Mouse (Mus musculus): ENCODE measurements around the gene Txndc8. TPM values are rescaled to one million over a fixed set of nuclear protein-coding genes. Genes with fewer than 3 reads are reported as not detected.
A peak's percentile ranks its signal among the peaks of the same experiment; 100 is the strongest.

Txndc8 gene
- polyA plus RNA-seq, 1 experiment from 2014 or later = not detected

DNA sequence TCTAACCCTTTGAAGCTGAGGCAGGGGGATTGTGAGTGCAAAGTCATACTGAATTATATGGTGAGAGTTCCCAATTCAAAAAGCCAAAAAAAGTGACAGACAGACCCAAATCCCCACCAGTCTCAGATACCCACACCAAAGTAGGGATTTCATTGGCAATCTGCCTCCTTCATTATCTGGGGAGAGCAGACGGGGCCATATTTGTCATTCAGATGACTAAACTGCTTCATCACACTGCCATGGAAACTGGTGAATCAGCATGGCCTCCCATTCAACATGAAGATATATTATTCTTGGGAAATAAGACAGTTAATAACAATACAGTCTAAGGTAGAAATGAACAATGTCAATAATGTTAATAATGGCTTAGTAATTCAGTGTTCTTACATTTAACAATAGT, 44.8 kb downstream of the Txndc8 start:
- ATAC-seq (ENCODE audit: low read depth) = no peak
- Histone ChIP-seq H3K9me3 (ENCODE audit: control insufficient read depth, low read length) (no peaks in the 10 kb centered on the region), H3K36me3 (ENCODE audit: control insufficient read depth, insufficient read depth, low read length) (no peaks in the 10 kb centered on the region), H3K4me2 (ENCODE audit: low read depth, low read length) (no peak overlapping the region), H3K27ac (ENCODE audit: low read depth, low read length) (no peak overlapping the region), H3K27me3 (ENCODE audit: control insufficient read depth, insufficient read depth, low read length) (no peaks in the 10 kb centered on the region), H3K4me1 (ENCODE audit: control insufficient read depth, insufficient read depth, low read length) (no peaks in the 10 kb centered on the region), H3K4me3 (ENCODE audit: low read depth, low read length) (no peak overlapping the region), H3K9ac (replicated peaks; ENCODE audit: low read depth, low read length) (no peak overlapping the region)
- WGBS = 15% methylated on average over 1 of the region's 1 CpGs

DNA sequence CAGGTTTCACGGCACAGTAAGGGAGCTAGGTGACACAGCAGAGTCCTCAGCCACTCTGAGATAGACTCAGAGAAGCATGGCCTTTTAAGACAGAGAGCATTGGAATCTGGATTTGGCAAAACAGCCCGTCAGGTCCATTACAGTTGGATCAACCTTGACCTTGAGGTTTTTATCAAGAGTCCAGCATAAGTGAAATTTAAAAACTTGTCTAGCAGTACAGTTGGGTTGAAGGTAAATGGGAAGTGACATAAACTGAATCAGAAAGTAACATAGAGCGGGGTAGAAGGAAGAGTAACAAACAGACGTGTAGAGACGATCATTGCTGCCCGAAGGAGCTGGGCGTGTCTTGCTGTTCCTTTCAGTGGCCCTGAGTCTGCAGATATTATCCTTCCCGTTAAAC, 49.9 kb downstream of the Txndc8 start:
- Histone ChIP-seq H3K4me3 (ENCODE audit: low read depth, low read length) (no peak overlapping the region), H3K27me3 (ENCODE audit: control insufficient read depth, insufficient read depth, low read length) (no peaks in the 10 kb centered on the region), H3K9ac (replicated peaks; ENCODE audit: low read depth, low read length) (no peak overlapping the region), H3K4me2 (ENCODE audit: low read depth, low read length) (no peak overlapping the region), H3K36me3 (ENCODE audit: control insufficient read depth, insufficient read depth, low read length) (no peaks in the 10 kb centered on the region), H3K4me1 (ENCODE audit: control insufficient read depth, insufficient read depth, low read length) (peaks cover 15% of the 10 kb centered on the region), H3K9me3 (ENCODE audit: control insufficient read depth, low read length) (no peaks in the 10 kb centered on the region), H3K27ac (ENCODE audit: low read depth, low read length) (no peak overlapping the region)
- 84% methylated on average over 8 of the region's 8 CpGs for WGBS
- no peak for ATAC-seq (ENCODE audit: low read depth)

GRCm38 (mm10) chr4:57958098-57958497, 50.8 kb downstream of the Txndc8 start:
- Histone ChIP-seq H3K4me1 (ENCODE audit: control insufficient read depth, insufficient read depth, low read length) (peaks cover 20% of the 10 kb centered on the region), H3K4me2 (ENCODE audit: low read depth, low read length) (no peak overlapping the region), H3K9ac (replicated peaks; ENCODE audit: low read depth, low read length) (no peak overlapping the region), H3K27ac (ENCODE audit: low read depth, low read length) (no peak overlapping the region), H3K27me3 (ENCODE audit: control insufficient read depth, insufficient read depth, low read length) (no peaks in the 10 kb centered on the region), H3K4me3 (ENCODE audit: low read depth, low read length) (no peak overlapping the region), H3K36me3 (ENCODE audit: control insufficient read depth, insufficient read depth, low read length) (no peaks in the 10 kb centered on the region), H3K9me3 (ENCODE audit: control insufficient read depth, low read length) (no peaks in the 10 kb centered on the region)
- 69% methylated on average over 9 of the region's 9 CpGs for WGBS
- ATAC-seq (ENCODE audit: low read depth) = no peak

- 47% methylated on average over 11 of the region's 11 CpGs for WGBS
- ATAC-seq (ENCODE audit: low read depth) = no peak
- H3K36me3 ChIP-seq (ENCODE audit: control insufficient read depth, insufficient read depth, low read length) = no peaks in the 10 kb centered on the region
Observed at GRCm38 (mm10) chr4:57957200-57958085, 51.5 kb downstream of the Txndc8 start.

DNA sequence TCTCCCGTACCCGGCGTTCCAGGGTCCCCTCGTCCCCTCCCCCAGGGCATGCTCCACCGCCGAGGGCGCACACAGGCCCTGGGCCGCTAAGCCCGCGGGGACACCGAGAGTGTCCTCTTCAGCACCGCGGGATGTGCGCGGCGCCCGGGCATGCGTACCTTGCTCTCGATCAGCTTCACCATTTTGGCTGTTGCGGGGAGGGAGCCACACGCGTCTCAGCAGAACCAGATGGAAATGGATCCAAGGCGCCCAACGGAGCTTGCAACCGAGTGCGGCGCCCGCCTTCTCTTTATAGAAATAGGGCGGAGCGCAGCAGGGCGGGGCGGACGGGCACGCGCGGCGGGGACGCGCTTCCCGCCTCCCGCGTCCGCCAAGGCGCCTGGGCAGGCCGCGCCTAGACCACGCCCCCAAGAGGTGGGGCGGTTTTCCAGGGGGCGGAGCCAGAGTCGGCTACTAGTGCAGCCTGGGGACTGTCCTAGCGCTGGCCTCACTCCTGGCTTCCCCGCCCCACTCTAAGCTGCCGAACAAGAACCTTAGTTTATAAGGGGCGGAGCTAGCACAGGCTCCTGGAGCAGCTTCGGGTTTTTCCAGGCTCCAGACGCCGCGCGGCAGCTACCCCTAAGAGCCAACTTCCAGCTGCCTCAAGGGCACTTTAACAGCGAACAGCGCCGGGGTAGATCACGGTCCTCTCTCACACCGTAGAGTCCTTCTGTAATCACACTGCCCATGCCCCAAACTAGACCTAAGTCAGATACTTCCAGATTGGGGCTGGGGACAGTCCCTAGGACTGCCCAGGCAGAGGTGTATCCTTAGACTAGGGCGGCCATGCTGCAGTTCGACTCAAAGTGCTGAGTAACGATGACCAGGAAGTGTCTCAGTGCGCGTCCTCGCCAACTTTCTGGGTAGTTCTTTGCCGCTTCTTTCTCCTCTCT, 52.6 kb downstream of the Txndc8 start, which contains the start of gene Txn1:
Gene Txn1 (minus strand): TSS at position 383 of the 932 bp plus-strand sequence.
- Histone ChIP-seq H3K9me3 (ENCODE audit: control insufficient read depth, low read length) (no peaks in the 10 kb centered on the region), H3K4me2 (ENCODE audit: low read depth, low read length) (peak within 1 kb of the TSS; percentile 81), H3K4me3 (ENCODE audit: low read depth, low read length) (peak within 1 kb of the TSS; percentile 68), H3K9ac (replicated peaks; ENCODE audit: low read depth, low read length) (peak within 1 kb of the TSS; percentile 90), H3K27me3 (ENCODE audit: control insufficient read depth, insufficient read depth, low read length) (no peaks in the 10 kb centered on the region), H3K27ac (ENCODE audit: low read depth, low read length) (peak within 1 kb of the TSS; percentile 85), H3K36me3 (ENCODE audit: control insufficient read depth, insufficient read depth, low read length) (no peaks in the 10 kb centered on the region; the same call in 1 of the 2 replicates), H3K4me1 (ENCODE audit: control insufficient read depth, insufficient read depth, low read length) (peaks cover 20% of the 10 kb centered on the region)
- WGBS = 0% methylated on average over 68 of the region's 71 CpGs
- ATAC-seq (ENCODE audit: low read depth) = peak; percentile 97

More at GRCm38 (mm10) chr4:57957200-57958085, 51.5 kb downstream of the Txndc8 start:
- H3K9me3 ChIP-seq (ENCODE audit: control insufficient read depth, low read length) = no peaks in the 10 kb centered on the region
- no peaks in the 10 kb centered on the region for H3K27me3 ChIP-seq (ENCODE audit: control insufficient read depth, insufficient read depth, low read length)
- peak overlapping the region; percentile 67; the same call in 1 of the 2 replicates for H3K27ac ChIP-seq (ENCODE audit: low read depth, low read length)
- H3K9ac ChIP-seq (replicated peaks; ENCODE audit: low read depth, low read length) = no peak overlapping the region; the same call in 1 of the 2 replicates
- H3K4me3 ChIP-seq (ENCODE audit: low read depth, low read length) = peak overlapping the region; percentile 68
- H3K4me2 ChIP-seq (ENCODE audit: low read depth, low read length) = peak overlapping the region; percentile 81
- peaks cover 20% of the 10 kb centered on the region for H3K4me1 ChIP-seq (ENCODE audit: control insufficient read depth, insufficient read depth, low read length)

- peaks cover 20% of the 10 kb centered on the region for H3K4me1 ChIP-seq (ENCODE audit: control insufficient read depth, insufficient read depth, low read length)
- H3K4me3 ChIP-seq (ENCODE audit: low read depth, low read length) = peak overlapping the region; percentile 68
- H3K27me3 ChIP-seq (ENCODE audit: control insufficient read depth, insufficient read depth, low read length) = no peaks in the 10 kb centered on the region
- H3K9me3 ChIP-seq (ENCODE audit: control insufficient read depth, low read length) = no peaks in the 10 kb centered on the region
- peaks cover 6% of the 10 kb centered on the region for H3K36me3 ChIP-seq (ENCODE audit: control insufficient read depth, insufficient read depth, low read length)
- peak overlapping the region; percentile 81 for H3K4me2 ChIP-seq (ENCODE audit: low read depth, low read length)
- ATAC-seq (ENCODE audit: low read depth) = peak; percentile 54
- WGBS = 1% methylated on average over 25 of the region's 25 CpGs
- H3K27ac ChIP-seq (ENCODE audit: low read depth, low read length) = peak overlapping the region; percentile 85
- peak overlapping the region; percentile 90 for H3K9ac ChIP-seq (replicated peaks; ENCODE audit: low read depth, low read length)
Observed at GRCm38 (mm10) chr4:57955544-57955958, 53.4 kb downstream of the Txndc8 start.

GRCm38 (mm10) chr4:57954991-57955390, 53.9 kb downstream of the Txndc8 start:
- Histone ChIP-seq H3K27me3 (ENCODE audit: control insufficient read depth, insufficient read depth, low read length) (no peaks in the 10 kb centered on the region), H3K36me3 (ENCODE audit: control insufficient read depth, insufficient read depth, low read length) (peaks cover 11% of the 10 kb centered on the region), H3K4me3 (ENCODE audit: low read depth, low read length) (peak overlapping the region; percentile 68), H3K4me1 (ENCODE audit: control insufficient read depth, insufficient read depth, low read length) (peaks cover 20% of the 10 kb centered on the region), H3K9ac (replicated peaks; ENCODE audit: low read depth, low read length) (peak overlapping the region; percentile 90; the same call in 1 of the 2 replicates), H3K27ac (ENCODE audit: low read depth, low read length) (no peak overlapping the region), H3K4me2 (ENCODE audit: low read depth, low read length) (peak overlapping the region; percentile 81), H3K9me3 (ENCODE audit: control insufficient read depth, low read length) (no peaks in the 10 kb centered on the region)
- WGBS = 74% methylated on average over 8 of the region's 8 CpGs
- ATAC-seq (ENCODE audit: low read depth) = no peak

DNA sequence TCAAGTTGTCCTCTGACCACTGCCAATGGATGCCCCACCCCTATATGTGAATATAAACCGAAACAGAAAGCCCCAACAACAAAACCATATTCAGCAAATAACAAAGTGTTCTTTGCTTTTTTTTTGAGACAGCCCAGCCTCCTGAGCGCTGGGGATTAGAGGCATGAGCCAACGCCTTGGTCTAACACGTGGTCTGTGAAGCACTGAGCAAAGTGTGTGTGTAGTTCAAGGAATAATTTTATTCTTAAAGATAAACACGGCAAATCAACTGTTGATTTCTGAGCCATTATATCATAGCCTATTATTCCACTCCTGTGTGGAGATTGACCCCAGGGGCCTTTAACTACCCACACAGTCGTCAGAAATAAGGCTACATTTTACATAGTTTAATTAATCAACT, 54.3 kb downstream of the Txndc8 start:
- no peak overlapping the region for H3K27ac ChIP-seq (ENCODE audit: low read depth, low read length)
- peaks cover 15% of the 10 kb centered on the region for H3K36me3 ChIP-seq (ENCODE audit: control insufficient read depth, insufficient read depth, low read length)
- peak overlapping the region; percentile 81 for H3K4me2 ChIP-seq (ENCODE audit: low read depth, low read length)
- peaks cover 20% of the 10 kb centered on the region for H3K4me1 ChIP-seq (ENCODE audit: control insufficient read depth, insufficient read depth, low read length)
- no peak overlapping the region for H3K4me3 ChIP-seq (ENCODE audit: low read depth, low read length)
- no peak for ATAC-seq (ENCODE audit: low read depth)
- H3K9me3 ChIP-seq (ENCODE audit: control insufficient read depth, low read length) = no peaks in the 10 kb centered on the region
- no peak overlapping the region for H3K9ac ChIP-seq (replicated peaks; ENCODE audit: low read depth, low read length)
- WGBS = 82% methylated on average over 6 of the region's 6 CpGs
- H3K27me3 ChIP-seq (ENCODE audit: control insufficient read depth, insufficient read depth, low read length) = no peaks in the 10 kb centered on the region
